Mouse (Mus musculus): Measurements from ENCODE around the gene Cryaa. TPM values are rescaled to one million over a fixed set of nuclear protein-coding genes. Genes with fewer than 3 reads are reported as not detected.
A peak's percentile ranks its signal among the peaks of the same experiment; 100 is the strongest.

The Cryaa gene
- polyA plus RNA-seq, 1 experiment from 2014 or later, result not detected

DNA sequence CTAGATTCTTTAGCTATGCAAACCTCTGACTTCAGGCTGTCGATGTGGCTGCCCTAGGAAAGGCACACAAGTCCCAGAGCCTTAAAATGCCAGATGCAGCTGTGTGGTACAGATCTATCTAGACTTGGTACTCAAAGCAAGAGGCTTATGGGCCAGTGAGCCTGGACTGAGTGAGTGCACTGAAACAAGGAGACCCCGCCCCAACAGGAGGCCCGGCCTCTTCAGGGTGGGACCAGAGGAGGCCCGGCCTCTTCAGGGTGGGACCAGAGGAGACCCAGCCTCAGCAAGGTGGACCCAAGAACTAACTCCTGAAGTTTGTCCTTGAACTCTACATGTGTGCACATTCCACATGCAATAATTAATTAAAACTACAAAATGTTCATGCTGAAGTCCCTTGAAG, 34.7 kb upstream of the Cryaa start:
- WGBS, result 73% methylated on average over 4 of the region's 4 CpGs
- Histone ChIP-seq H3K27me3 (peaks cover under 1% of the 10 kb centered on the region; the same call in 1 of the 2 replicates), H3K4me1 (replicated peaks) (peaks cover 2% of the 10 kb centered on the region; the same call in 1 of the 2 replicates), H3K36me3 (peaks cover 31% of the 10 kb centered on the region), H3K27ac (no peak overlapping the region), H3K4me3 (replicated peaks) (no peak overlapping the region), H3K4me2 (replicated peaks) (no peak overlapping the region), H3K9ac (replicated peaks) (no peak overlapping the region), H3K9me3 (no peaks in the 10 kb centered on the region)
- no peak for ATAC-seq

DNA sequence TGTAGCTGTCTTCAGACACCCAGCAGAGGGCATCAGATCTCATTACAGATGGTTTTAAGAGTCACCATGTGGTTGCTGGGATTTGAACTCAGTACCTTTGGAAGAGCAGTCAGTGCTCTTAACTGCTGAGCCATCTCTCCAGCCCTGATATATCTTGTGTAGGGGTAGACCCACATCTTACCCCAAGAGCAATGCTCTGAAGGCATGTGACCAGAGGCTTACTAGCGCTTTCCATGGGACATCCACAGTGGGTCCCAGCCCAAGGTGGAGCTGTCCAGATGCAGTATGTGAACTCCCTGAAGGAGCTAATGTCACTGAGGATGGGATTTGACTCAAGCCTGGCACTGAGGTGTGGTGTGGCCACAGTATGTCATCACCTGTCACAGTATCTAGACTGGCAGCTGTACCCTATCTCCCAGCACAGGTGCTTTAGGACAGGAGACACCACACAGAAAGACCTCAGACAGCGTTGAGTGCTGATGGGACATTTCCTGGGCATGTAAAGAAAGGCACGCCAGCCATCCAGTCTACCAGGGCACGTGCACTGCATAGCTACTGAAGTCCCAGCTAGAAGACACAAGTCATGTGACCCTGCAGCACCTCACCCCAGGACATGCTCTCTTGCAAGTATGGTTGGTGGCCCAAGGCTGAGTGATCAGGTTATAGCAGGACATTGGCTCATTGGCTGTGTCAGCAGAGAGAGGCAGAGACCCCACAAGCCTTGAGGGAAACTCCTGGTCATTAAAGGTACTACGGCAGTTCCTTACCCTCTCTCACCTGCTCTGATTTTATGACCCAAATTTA, 31.2 kb upstream of the Cryaa start:
- H3K36me3 ChIP-seq, result peaks cover 66% of the 10 kb centered on the region
- H3K4me2 ChIP-seq (replicated peaks), result no peak overlapping the region
- no peaks in the 10 kb centered on the region for H3K9me3 ChIP-seq
- H3K4me1 ChIP-seq (replicated peaks), result no peaks in the 10 kb centered on the region
- H3K9ac ChIP-seq (replicated peaks), result no peak overlapping the region
- H3K27me3 ChIP-seq, result no peaks in the 10 kb centered on the region
- no peak overlapping the region for H3K4me3 ChIP-seq (replicated peaks)
- no peak for ATAC-seq
- WGBS, result 96% methylated on average over 5 of the region's 5 CpGs
- no peak overlapping the region for H3K27ac ChIP-seq

DNA sequence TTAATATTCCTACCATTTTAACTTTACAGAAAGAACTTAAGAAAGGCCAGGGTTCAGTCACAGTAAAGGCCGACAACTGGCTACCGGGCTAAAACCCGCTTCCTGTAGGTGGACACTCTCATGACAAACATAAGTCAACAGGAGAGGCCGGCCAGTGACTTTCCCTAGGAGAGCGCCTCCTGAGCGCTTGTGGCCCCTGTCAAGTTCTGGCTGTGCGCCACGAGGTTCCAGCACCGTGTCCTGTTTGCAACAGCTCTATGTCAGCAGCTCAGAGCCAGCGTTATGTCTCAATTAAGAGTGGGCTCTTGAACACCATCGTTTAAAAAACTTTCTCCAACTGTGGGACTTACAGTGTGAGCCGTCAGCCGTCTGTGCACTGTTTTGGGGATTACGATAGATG, 25.5 kb upstream of the Cryaa start:
- Histone ChIP-seq H3K9ac (replicated peaks) (no peak overlapping the region), H3K4me3 (replicated peaks) (no peak overlapping the region), H3K27ac (no peak overlapping the region), H3K4me1 (replicated peaks) (peaks cover 8% of the 10 kb centered on the region), H3K27me3 (no peaks in the 10 kb centered on the region), H3K4me2 (replicated peaks) (no peak overlapping the region), H3K36me3 (peaks cover 86% of the 10 kb centered on the region), H3K9me3 (no peaks in the 10 kb centered on the region)
- 90% methylated on average over 14 of the region's 14 CpGs for WGBS
- no peak for ATAC-seq

- H3K27ac ChIP-seq, result no peak overlapping the region
- no peak overlapping the region for H3K9ac ChIP-seq (replicated peaks)
- peaks cover 75% of the 10 kb centered on the region for H3K36me3 ChIP-seq
- H3K4me3 ChIP-seq (replicated peaks), result no peak overlapping the region
- no peaks in the 10 kb centered on the region for H3K27me3 ChIP-seq
- H3K4me1 ChIP-seq (replicated peaks), result peaks cover 15% of the 10 kb centered on the region
- ATAC-seq, result no peak
- H3K9me3 ChIP-seq, result no peaks in the 10 kb centered on the region
- no peak overlapping the region for H3K4me2 ChIP-seq (replicated peaks)
- 90% methylated on average over 6 of the region's 6 CpGs for whole genome bisulfite sequencing
Observed at GRCm38 (mm10) chr17:31653277-31653676, 24.3 kb upstream of the Cryaa start.

- ATAC-seq, result no peak
- 78% methylated on average over 4 of the region's 4 CpGs for WGBS
- Histone ChIP-seq H3K4me2 (replicated peaks) (no peak overlapping the region), H3K27me3 (no peaks in the 10 kb centered on the region), H3K36me3 (peaks cover 54% of the 10 kb centered on the region), H3K9ac (replicated peaks) (no peak overlapping the region), H3K9me3 (no peaks in the 10 kb centered on the region), H3K4me3 (replicated peaks) (no peak overlapping the region), H3K4me1 (replicated peaks) (peaks cover 24% of the 10 kb centered on the region), H3K27ac (no peak overlapping the region)
Observed at GRCm38 (mm10) chr17:31655366-31655765, 22.2 kb upstream of the Cryaa start.

- H3K9me3 ChIP-seq, result no peaks in the 10 kb centered on the region
- no peak overlapping the region for H3K9ac ChIP-seq (replicated peaks)
- WGBS, result 92% methylated on average over 5 of the region's 5 CpGs
- peaks cover 24% of the 10 kb centered on the region for H3K4me1 ChIP-seq (replicated peaks)
- H3K4me3 ChIP-seq (replicated peaks), result peak overlapping the region; percentile 70; the same call in 1 of the 2 replicates
- no peaks in the 10 kb centered on the region for H3K27me3 ChIP-seq
- H3K4me2 ChIP-seq (replicated peaks), result peak overlapping the region; percentile 83; the same call in 1 of the 2 replicates
- H3K27ac ChIP-seq, result no peak overlapping the region
- H3K36me3 ChIP-seq, result peaks cover 41% of the 10 kb centered on the region
- no peak for ATAC-seq
Observed at GRCm38 (mm10) chr17:31656682-31657081, 20.9 kb upstream of the Cryaa start.

DNA sequence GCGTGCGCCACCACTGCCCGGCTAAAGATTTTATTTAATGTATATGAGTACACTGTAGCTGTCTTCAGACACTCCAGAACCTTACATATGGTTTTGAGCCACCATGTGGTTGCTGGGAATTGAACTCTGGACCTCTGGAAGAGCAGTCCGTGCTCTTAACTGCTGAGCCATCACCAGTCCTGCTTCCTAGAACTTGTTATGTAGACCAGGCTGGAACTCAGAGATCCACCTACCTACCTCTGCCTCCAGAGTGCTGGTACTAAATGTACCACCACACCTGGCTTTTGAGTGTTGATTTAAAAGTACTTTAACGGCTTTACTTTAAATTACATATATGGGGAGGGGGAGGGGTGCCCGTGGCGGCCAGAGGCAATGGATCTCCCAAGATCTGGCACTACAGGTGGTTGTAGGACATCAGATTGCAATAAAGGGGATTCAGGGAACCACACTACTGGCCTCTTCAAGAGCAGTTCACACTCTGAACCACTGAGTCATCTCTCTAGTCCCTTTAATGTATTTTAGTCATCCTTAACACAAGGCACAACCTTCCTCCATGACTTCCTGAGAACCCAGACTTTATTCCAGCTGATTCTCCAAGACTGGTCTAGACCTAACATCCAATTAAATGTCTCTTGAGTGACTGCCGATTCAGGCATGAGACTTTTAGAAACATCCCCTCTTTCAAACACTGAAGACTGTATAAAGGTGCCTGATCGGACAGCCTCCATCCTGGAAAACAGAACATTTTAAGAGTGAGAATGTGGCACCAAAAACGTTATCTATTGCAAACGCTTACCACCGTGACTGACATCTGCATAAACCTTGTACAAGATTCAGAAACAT, 20.2 kb upstream of the Cryaa start:
- peak overlapping the region; percentile 83 for H3K4me2 ChIP-seq (replicated peaks)
- H3K27ac ChIP-seq, result no peak overlapping the region
- no peak for ATAC-seq
- peak overlapping the region; percentile 70 for H3K4me3 ChIP-seq (replicated peaks)
- no peaks in the 10 kb centered on the region for H3K9me3 ChIP-seq
- H3K9ac ChIP-seq (replicated peaks), result peak overlapping the region; percentile 94
- H3K4me1 ChIP-seq (replicated peaks), result peaks cover 24% of the 10 kb centered on the region
- H3K27me3 ChIP-seq, result no peaks in the 10 kb centered on the region
- peaks cover 34% of the 10 kb centered on the region for H3K36me3 ChIP-seq
- 59% methylated on average over 12 of the region's 12 CpGs for WGBS

DNA sequence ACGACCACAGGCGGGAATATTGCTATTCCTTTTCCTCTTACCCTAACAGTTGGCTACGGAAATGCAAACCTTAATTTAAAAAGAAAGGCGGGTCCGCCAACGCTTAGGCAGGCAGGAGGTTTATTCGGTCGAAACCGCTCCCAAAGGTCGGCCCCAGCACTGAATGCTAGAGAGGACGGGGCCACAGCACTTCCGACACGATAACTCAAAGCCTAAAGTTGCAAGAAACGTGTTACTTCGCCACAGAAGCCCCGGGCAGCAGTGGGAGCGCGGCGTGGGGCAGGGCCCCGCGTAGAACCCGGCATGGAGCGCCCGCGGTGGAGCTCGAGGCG, 19.5 kb upstream of the Cryaa start:
- ATAC-seq, result no peak

DNA sequence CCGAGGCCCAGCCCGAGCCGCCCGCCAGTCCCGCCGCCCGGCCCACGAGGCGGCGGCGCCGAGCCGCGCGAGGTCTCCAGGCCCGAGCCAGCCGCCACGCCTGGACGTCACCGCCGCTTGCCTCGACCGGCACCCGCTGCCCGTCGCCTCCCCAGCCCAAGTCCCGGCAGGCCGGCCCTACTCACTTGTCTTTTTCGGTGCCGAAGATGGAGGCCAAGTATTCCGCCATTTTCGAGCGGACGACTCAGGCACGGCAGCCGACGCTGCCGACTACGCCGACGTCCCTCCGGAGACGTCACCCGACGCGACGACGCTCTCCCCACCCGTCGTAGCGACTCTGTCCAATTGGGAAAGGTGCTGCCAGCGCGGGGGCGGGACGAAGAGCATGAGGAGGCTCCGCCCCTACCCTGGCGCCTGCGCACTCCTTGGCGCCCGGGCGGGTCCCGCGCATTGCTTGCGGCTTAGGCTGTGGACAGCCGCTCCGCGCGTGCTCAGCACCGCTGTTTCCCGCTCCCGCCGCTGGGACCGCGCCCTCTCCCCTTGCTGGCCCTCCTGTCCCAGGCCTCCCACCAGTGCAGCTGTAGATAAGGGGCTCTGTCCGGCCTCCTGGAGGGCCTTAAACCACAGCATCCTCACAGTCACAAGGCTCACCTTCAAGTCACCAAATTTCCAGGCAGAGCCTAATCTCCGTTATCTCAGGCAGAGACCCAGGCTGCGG, 19.0 kb upstream of the Cryaa start, which contains the start of gene U2af1:
Gene U2af1, minus strand, starts transcription at position 425 of the 718 bp plus-strand sequence.
- Histone ChIP-seq H3K4me3 (replicated peaks) (peak within 1 kb of the TSS; percentile 70), H3K4me2 (replicated peaks) (peak within 1 kb of the TSS; percentile 83), H3K9ac (replicated peaks) (peak within 1 kb of the TSS; percentile 94), H3K27ac (peak within 1 kb of the TSS; percentile 91), H3K36me3 (peaks cover 21% of the 10 kb centered on the region), H3K9me3 (no peaks in the 10 kb centered on the region), H3K4me1 (replicated peaks) (peaks cover 24% of the 10 kb centered on the region), H3K27me3 (no peaks in the 10 kb centered on the region)
- ATAC-seq, result peak; percentile 98
- whole genome bisulfite sequencing, result under 1% methylated on average over 77 of the region's 77 CpGs

More for the DNA sequence above, 19.5 kb upstream of the Cryaa start:
- no peaks in the 10 kb centered on the region for H3K9me3 ChIP-seq
- WGBS, result under 1% methylated on average over 27 of the region's 27 CpGs
- H3K9ac ChIP-seq (replicated peaks), result peak overlapping the region; percentile 94
- peaks cover 24% of the 10 kb centered on the region for H3K4me1 ChIP-seq (replicated peaks)
- H3K27ac ChIP-seq, result peak overlapping the region; percentile 80
- H3K27me3 ChIP-seq, result no peaks in the 10 kb centered on the region
- peak overlapping the region; percentile 70 for H3K4me3 ChIP-seq (replicated peaks)
- peaks cover 27% of the 10 kb centered on the region for H3K36me3 ChIP-seq
- H3K4me2 ChIP-seq (replicated peaks), result peak overlapping the region; percentile 83

GRCm38 (mm10) chr17:31660661-31661250, 16.9 kb upstream of the Cryaa start:
- peaks cover 5% of the 10 kb centered on the region for H3K36me3 ChIP-seq
- 80% methylated on average over 8 of the region's 8 CpGs for WGBS
- H3K4me2 ChIP-seq (replicated peaks), result no peak overlapping the region
- no peak for ATAC-seq
- H3K9ac ChIP-seq (replicated peaks), result no peak overlapping the region
- no peaks in the 10 kb centered on the region for H3K27me3 ChIP-seq
- H3K9me3 ChIP-seq, result no peaks in the 10 kb centered on the region
- H3K4me1 ChIP-seq (replicated peaks), result peaks cover 23% of the 10 kb centered on the region
- H3K4me3 ChIP-seq (replicated peaks), result no peak overlapping the region
- H3K27ac ChIP-seq, result no peak overlapping the region

GRCm38 (mm10) chr17:31662855-31663254, 14.8 kb upstream of the Cryaa start:
- H3K36me3 ChIP-seq, result no peaks in the 10 kb centered on the region
- peaks cover 9% of the 10 kb centered on the region for H3K4me1 ChIP-seq (replicated peaks)
- no peak overlapping the region for H3K4me2 ChIP-seq (replicated peaks)
- no peak overlapping the region for H3K27ac ChIP-seq
- no peak overlapping the region for H3K4me3 ChIP-seq (replicated peaks)
- no peak for ATAC-seq
- no peak overlapping the region for H3K9ac ChIP-seq (replicated peaks)
- H3K9me3 ChIP-seq, result no peaks in the 10 kb centered on the region
- H3K27me3 ChIP-seq, result no peaks in the 10 kb centered on the region
